Mouse (Mus musculus) E14TG2a.4 (cell line): ENCODE data around the gene Pgpep1l.

Experiments used
- CTCF ChIP-seq: conservative IDR thresholded peaks from 2 replicates; pipeline ENCODE4 v1.5.1; 2014; ENCODE audit warnings: low read length
- NANOG ChIP-seq: IDR thresholded peaks from 2 replicates; pipeline ENCODE4 v1.6.1; 2014; ENCODE audit warnings: borderline replicate concordance, low read length, mixed read lengths
- POU5F1 ChIP-seq: IDR thresholded peaks from 2 replicates; pipeline ENCODE4 v1.6.1; 2014; ENCODE audit warnings: low read length, borderline replicate concordance

GRCm38 (mm10) chr7:68311469-68311868 lies 47.4 kb upstream of the Pgpep1l start:
- TF ChIP-seq CTCF, result no peak
- no peak for TF ChIP-seq NANOG
- TF ChIP-seq POU5F1, result no peak
